Mouse (Mus musculus): ENCODE measurements at regions not wholly inside any gene's neighbourhood (a gene's known extent, or its start where the extent isn't known, plus 50 kb on each side); places are given as distances from the start of the nearest gene placed in this dataset.

- no peak for DNase-seq
Observed at GRCm38 (mm10) chr10:121150668-121151067, 116.9 kb downstream of the Wif1 start.

DNA sequence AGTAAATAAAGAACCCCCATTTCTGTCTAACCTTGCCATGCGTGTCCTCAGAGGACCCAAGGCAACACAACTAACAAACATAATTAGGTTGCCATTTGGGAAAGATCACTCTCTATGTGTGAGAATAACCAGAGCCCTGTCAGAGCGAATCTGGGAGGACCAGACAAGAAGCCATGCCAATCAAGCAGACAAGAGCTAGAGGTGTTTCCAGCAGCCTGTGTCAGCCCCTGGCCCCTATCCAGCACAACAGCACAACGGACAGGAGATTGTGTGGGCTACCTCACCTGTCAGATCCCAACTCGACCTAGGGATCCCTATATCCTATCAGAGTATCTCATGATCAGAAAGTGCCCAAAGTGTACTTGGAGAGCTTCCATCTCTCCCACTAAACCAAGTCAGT lies 119.9 kb downstream of the Wif1 start:
- DNase-seq: no peak

GRCm38 (mm10) chr10:121160499-121160898 lies 126.7 kb downstream of the Wif1 start:
- DNase-seq: no peak

DNA sequence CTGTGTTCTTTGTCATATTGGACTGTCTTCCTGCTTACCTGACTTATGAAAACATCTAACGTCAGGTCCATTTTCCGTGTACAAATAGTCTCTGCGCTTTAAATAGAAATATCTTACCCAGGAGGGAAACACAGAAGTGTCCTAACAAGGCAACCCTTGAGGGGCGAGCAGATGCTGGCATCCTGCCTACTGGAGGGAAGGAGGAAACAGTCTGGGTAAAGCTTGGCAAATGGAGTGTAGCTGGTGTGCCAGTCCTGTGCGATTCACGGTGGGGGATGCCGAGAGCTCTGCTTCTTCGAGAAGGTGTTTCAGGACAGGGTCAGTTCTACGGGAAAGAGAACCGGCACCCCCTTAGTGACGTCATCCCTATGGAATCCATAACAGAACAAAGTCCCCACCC lies 127.4 kb downstream of the Wif1 start:
- peak; percentile 12 for DNase-seq

GRCm38 (mm10) chr10:121174022-121174421 lies 140.3 kb downstream of the Wif1 start:
- no peak for DNase-seq

DNA sequence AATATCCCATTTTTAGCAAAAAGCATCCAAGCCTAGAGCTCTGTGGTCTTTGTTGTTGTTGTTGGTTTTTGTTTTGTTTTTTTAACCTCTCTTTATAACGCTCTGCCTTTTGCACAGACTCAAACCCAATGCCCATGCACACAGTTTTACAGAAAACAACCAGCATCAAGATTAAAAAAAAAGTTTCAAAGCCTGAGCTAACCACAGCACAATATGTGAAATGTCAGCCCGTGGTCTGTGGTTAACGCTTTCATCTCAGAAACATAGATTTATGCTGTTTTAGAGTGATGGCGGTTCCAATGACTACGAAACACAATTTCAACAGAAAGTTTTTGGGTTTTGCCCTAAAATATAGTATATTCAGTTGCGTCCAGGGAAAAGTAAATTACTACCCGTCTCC lies 155.4 kb downstream of the Wif1 start:
- DNase-seq: no peak

DNA sequence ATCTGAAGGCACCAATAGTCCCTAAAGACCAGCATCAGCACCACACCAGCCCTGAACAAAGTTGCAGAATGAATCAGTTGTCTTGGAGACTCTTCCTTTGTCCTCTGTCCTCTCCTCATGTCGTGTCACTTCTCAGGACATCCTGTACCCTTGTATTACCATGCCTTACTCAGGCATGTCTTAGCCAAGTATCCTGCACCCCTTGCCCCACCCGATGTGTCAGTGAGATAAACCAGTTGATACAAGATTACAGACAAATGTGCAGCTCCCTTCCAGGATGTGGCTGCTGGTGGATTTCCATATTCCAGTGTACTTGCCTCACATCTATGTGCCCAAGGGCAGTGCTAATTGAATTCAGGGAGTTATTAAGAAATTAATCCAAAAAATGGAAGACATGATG lies 151.8 kb downstream of the Tbc1d30 start:
- DNase-seq: no peak

DNA sequence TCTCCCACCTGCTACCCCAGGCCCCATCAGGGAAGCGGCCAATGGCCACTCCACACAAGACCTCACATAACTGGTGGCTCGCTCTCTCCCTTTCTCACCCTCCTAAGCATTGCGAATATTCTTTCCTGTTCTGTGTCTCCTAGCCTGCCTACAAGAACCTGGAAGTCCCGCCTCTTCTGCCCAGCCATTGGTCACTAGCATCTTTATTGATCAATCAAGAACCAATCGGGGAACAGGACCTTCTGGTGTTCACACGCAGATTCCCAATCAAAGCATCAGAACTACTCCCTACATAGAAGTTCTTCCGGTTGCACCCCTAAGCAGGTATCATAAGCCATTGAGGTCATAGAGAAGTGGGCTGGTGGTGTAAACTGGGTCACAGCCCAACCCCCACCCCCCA lies 148.5 kb downstream of the Tbc1d30 start:
- DNase-seq: no peak

GRCm38 (mm10) chr10:121205551-121205950 lies 145.5 kb downstream of the Tbc1d30 start:
- no peak for DNase-seq

DNA sequence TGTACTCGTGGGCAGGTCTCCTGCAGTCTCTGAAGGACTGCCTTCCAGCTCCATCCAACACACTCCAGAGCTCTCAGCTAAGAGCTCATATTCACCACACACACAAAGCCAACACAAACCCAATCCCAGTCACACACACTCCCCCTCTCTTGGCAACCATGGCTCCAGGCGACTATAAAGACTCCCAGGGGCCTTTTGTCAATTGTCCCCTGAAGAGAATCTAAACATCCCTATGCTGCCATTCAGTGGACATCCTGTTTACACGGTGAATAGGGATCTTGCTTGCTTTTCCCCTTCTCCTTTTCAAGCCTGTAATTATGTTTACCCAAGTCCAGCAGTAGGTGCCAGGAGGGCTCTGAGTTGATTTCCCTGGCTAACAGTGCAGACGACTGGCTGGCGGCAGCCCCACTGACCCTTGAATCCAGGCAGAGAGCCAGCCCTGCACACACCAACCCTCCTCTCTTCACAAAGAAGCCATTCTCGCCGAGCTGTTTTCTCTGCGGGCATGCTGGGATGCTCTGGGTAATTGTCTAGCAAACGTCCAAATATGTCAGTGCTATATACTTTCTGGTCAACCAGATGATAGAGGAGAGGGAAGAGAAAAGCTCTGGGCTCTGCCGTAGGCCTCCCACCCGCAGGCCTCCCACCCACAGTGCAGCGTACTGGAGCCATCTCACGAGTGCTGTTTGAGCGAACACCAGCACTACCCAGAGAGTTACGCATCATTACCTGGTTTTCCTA lies 144.9 kb downstream of the Tbc1d30 start:
- peak; percentile 74 for DNase-seq

- no peak for DNase-seq
Observed at GRCm38 (mm10) chr10:121206743-121207039, 144.4 kb downstream of the Tbc1d30 start.
